Mouse (Mus musculus): ENCODE measurements around the gene Selenoh. TPM values are rescaled to one million over a fixed set of nuclear protein-coding genes. Genes with fewer than 3 reads are reported as not detected.
A peak's percentile ranks its signal among the peaks of the same experiment; 100 is the strongest.

Gene Selenoh
- total and polyA plus RNA-seq, 3 experiments, result 277 to 473 (median 428) TPM

GRCm38 (mm10) chr2:84655864-84656263 is 14.7 kb downstream of the Selenoh start (continued):
- TF ChIP-seq RAD21 (IDR thresholded peaks at IDR 0.05; ENCODE audit: low read depth, low read length) (no peak), JUN (IDR thresholded peaks at IDR 0.05; ENCODE audit: insufficient read depth, low read depth, low read length) (no peak), TBP (conservative IDR thresholded peaks at IDR 0.05; ENCODE audit: low read depth, low read length) (no peak), CHD1 (IDR thresholded peaks at IDR 0.05; ENCODE audit: low read depth, low read length) (no peak), JUND (conservative IDR thresholded peaks at IDR 0.05; ENCODE audit: low read depth, low read length) (peak; percentile 22; the same call in 1 of the 2 replicates)

GRCm38 (mm10) chr2:84653354-84653753 is 17.2 kb downstream of the Selenoh start:
- no peak for DNase-seq (ENCODE audit: extremely low read depth)
- no peak overlapping the region for H3K4me3 ChIP-seq (replicated peaks in 1 of 3; ENCODE audit: low read depth in 2 of 3, low read length in 2 of 3, poor library complexity in 1 of 3)
- dilution Hi-C loops (cut with MboI; ENCODE audit: extremely low pct_ligation_motif_present, extremely low pct_unique_long_range_greater_than_20kb, low sequenced_read_pairs) (no loop called here), in situ Hi-C loops (cut with MboI; ENCODE audit: low pct_ligation_motif_present, low pct_unique_long_range_greater_than_20kb, low sequenced_read_pairs) (loop anchor here (5.0 to 25.0 kb wide), 2 partner anchors 36 to 191 kb away; no protein-coding TSS in a partner anchor)
- H3K9me3 ChIP-seq (replicated peaks; ENCODE audit: low read length), result no peaks in the 10 kb centered on the region
- no peaks in the 10 kb centered on the region for H3K36me3 ChIP-seq (replicated peaks in 1 of 2; ENCODE audit: control insufficient read depth in 1 of 2, insufficient read depth in 1 of 2, low read length in 1 of 2)
- H3K79me2 ChIP-seq (replicated peaks; ENCODE audit: control insufficient read depth, extremely low read depth, insufficient read depth, poor library complexity, severe bottlenecking), result no peaks in the 10 kb centered on the region; the same call in 1 of the 2 replicates
- H3K27ac ChIP-seq (ENCODE audit: insufficient read depth, low read depth), result no peak overlapping the region
- H3K4me2 ChIP-seq (ENCODE audit: insufficient read depth, low read depth, poor library complexity, severe bottlenecking), result no peak overlapping the region
- TF ChIP-seq RAD21 (IDR thresholded peaks at IDR 0.05; ENCODE audit: low read depth, low read length) (peak; percentile 1; the same call in 1 of the 2 replicates), ZMIZ1 (IDR thresholded peaks at IDR 0.05; ENCODE audit: low read depth, low read length) (no peak), MYC (IDR thresholded peaks at IDR 0.05; ENCODE audit: low read depth, low read length) (peak; percentile 52; the same call in 1 of the 2 replicates), CTCF (conservative IDR thresholded peaks at IDR 0.05 in 1 of 2, IDR thresholded peaks at IDR 0.05 in 1 of 2; ENCODE audit: low read depth in 2 of 2, low read length in 2 of 2) (peak in 1 of 2 experiments; percentile 51; a peak in 2 of 4 replicates)
- H3K9ac ChIP-seq (ENCODE audit: insufficient read depth, low read depth), result no peak overlapping the region
- no peaks in the 10 kb centered on the region for H3K27me3 ChIP-seq (replicated peaks)
- H3K4me1 ChIP-seq (ENCODE audit: control insufficient read depth in 1 of 2, insufficient read depth in 2 of 2), result peaks cover 0 to 9% of the 10 kb centered on the region in 2 experiments; a peak in 2 of 4 replicates

GRCm38 (mm10) chr2:84650464-84651195 is 19.9 kb downstream of the Selenoh start, which contains the start of gene Ctnnd1:
Gene Ctnnd1 (minus strand): TSS chr2:84650765.
- TF ChIP-seq JUN (IDR thresholded peaks at IDR 0.05; ENCODE audit: insufficient read depth, low read depth, low read length), result no peak
- peak; percentile 79 for TF ChIP-seq ZNF384 (IDR thresholded peaks at IDR 0.05; ENCODE audit: low read depth, low read length)
- in situ Hi-C loops (cut with MboI; ENCODE audit: low pct_ligation_motif_present, low pct_unique_long_range_greater_than_20kb, low sequenced_read_pairs) (loop anchor here (5.0 to 25.0 kb wide), 2 partner anchors 33 to 188 kb away; no protein-coding TSS in a partner anchor), dilution Hi-C loops (cut with MboI; ENCODE audit: extremely low pct_ligation_motif_present, extremely low pct_unique_long_range_greater_than_20kb, low sequenced_read_pairs) (no loop called here)
- no peaks in the 10 kb centered on the region for H3K27me3 ChIP-seq (replicated peaks)
- H3K36me3 ChIP-seq (replicated peaks in 1 of 2; ENCODE audit: control insufficient read depth in 1 of 2, insufficient read depth in 1 of 2, low read length in 1 of 2), result no peaks in the 10 kb centered on the region
- H3K79me2 ChIP-seq (replicated peaks; ENCODE audit: control insufficient read depth, extremely low read depth, insufficient read depth, poor library complexity, severe bottlenecking), result peaks cover 2% of the 10 kb centered on the region; the same call in 1 of the 2 replicates
- no peak for DNase-seq (ENCODE audit: extremely low read depth)
- no peak within 1 kb of the TSS for H3K27ac ChIP-seq (ENCODE audit: insufficient read depth, low read depth)
- peak within 1 kb of the TSS in 2 of 3 experiments; percentile 48 to 57 for H3K4me3 ChIP-seq (replicated peaks in 1 of 3; ENCODE audit: low read depth in 2 of 3, low read length in 2 of 3, poor library complexity in 1 of 3)
- H3K4me1 ChIP-seq (ENCODE audit: control insufficient read depth in 1 of 2, insufficient read depth in 2 of 2), result no peaks in the 10 kb centered on the region
- H3K9me3 ChIP-seq (replicated peaks; ENCODE audit: low read length), result no peaks in the 10 kb centered on the region
- H3K9ac ChIP-seq (ENCODE audit: insufficient read depth, low read depth), result peak within 1 kb of the TSS; percentile 56
- peak within 1 kb of the TSS; percentile 16; the same call in 1 of the 2 replicates for H3K4me2 ChIP-seq (ENCODE audit: insufficient read depth, low read depth, poor library complexity, severe bottlenecking)

All from CH12.LX (cell line).